Mouse (Mus musculus) heart, postnatal 36 days (tissue): ENCODE measurements around the gene Slc6a16. TPM values are rescaled to one million over a fixed set of nuclear protein-coding genes. Genes with fewer than 3 reads are reported as not detected.

ENCODE experiments used
- DNase-seq, 2 experiments: peaks; one replicate each; pipeline ENCODE4 v3.0.0; 2021 to 2022
- intact Hi-C: fragments of 180-260 bp; cut with DNase I; formaldehyde crosslinking; loops from one replicate; pipeline ENCODE4 v1.15.1; 2025
- total RNA-seq, 2 experiments: library from RNA; stranded (reverse); gene quantifications; 2 replicates each; pipeline ENCODE4 v1.2.3; 2021

Gene Slc6a16
- total RNA-seq, 2 experiments from 2014 or later, result not detected

DNA sequence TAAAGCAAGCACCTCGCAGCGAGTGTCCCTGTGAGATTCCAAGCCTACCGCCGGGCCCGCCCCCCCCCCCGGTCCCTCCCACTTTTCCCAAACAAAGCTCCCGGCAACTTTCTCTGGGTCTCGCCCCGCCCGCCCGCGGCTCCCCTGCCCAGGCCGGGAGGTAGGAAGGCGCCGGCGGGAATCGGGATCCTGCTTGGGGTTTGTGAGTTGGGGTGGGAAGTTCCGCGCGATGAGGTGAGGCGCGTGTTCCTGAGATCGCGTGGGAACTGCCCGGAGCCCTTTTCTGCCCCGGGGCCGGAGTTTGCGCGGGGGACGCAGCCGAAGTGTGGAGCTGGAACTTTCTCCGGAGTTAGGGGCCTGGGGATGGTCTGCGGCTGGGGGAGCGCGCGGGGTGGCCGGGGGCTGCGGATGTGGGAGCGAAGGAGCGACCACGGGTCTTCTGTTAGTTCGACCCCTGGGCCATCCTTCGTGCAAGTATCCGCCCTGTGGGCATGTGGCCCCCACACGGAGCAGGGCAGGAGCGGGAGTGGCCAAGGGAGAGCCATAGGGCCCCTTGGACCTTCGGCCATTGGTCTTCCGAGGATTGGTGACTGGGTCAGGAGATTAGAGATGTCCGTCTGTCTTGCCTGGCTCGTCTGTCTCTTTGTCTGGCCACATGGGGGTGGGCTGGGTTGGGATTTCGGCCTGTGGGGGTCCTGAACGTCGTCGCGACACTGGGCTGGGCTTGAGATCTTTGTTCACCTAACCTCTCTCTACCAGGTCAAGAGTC lies 25.0 kb upstream of the Slc6a16 start, which contains the start of gene Tead2:
Gene Tead2 (plus strand): TSS at position 81 of the 769 bp plus-strand sequence.
- intact Hi-C loops, result no loop called here
- peak; percentile 51 to 62 for DNase-seq

DNA sequence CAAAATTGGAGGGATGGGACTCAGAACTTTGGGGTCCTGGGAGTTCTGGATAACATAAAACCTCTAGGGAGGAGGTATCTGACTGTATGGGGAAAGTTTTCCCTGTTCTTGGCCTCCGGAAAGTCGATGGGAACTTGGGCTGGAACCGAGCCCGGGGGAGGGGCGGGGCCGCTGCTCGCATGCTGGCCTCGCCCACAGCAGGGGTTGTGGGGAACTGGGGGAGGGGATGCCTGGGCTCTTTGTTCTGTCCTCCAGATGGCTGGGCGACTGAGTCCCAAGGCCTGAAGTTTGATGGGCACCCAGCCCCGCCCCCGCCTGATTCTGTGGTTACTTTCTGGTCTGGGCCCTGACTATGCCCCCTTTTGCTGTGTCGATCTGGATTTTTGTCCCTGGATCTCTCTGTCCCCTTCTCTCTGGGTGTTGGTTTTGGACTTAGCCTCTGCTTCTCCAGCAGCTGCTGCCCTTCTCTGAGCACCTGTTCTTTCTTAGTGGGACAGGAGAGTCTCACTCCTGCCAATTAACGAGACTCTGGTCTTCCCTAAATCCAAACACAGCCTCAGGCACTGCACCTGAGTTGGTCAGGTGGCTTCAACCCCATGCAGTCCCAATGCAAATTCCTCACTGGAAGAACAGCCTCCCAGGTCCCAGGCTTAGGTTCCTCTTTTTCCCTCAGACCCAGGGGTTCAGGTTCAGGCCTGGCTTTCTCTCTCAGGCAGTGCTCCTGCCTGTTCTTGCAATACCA lies 24.3 kb upstream of the Slc6a16 start:
- DNase-seq, result peak; percentile 69 to 74
- intact Hi-C loops, result no loop called here

DNA sequence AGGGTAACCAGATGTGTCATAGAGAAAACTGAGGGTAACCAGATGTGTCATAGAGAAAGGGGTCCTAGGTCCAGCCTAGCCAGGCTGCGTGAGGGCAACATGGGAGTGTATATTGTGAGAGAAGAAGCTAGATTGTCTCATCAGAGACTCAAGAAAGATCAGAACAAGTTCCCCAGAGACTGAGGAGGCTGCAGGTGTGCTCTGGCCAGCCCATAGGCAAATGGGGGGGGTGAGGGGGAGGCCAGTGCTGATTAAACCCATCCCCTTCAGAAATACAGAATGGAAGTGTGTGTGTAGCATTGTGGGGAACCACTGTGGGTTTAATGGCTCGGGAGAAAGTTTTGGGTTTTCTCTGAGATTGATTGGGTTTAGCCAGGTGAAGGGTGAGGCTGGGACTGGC lies 19.2 kb upstream of the Slc6a16 start:
- no peak for DNase-seq
- intact Hi-C loops, result no loop called here

DNA sequence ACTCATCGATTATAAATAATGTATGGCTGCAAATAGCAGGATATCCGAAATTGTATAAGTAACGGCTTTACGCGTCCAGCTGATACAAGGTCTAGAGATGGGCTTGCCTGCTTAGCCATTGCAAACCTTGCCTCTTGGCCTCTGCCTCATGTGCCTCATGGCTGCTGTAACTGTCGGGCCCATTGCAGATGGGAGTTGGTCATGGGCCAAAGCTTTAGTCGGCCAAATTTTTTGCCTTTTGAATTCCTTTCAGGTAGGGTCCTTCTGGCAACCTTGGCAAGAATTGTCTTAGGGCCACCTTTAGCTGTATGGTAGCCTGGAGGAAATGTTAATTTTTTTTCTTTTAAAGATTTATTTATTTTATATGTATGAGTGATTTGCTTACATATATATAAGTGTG lies 16.1 kb upstream of the Slc6a16 start:
- intact Hi-C loops, result no loop called here
- DNase-seq, result no peak

DNA sequence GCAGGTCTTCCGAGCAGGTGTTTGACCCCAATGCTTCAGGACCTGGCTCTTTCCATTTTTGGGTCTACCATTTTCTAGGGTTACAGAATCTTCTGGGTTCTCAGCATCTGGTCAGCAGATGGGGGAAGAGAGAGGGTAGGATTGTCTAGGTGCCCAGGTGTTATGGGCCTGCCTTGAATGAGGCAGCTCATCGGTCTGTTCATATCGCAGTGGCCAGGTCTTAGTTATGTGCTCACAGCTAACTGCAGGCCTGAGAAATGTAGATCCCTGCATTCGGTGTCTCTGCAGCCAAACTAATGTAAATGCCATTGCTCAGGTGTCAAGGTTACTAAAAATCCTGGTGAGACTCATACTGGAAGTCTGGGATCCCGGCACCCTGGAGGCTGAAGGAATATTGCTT lies 14.5 kb upstream of the Slc6a16 start:
- intact Hi-C loops, result no loop called here
- no peak for DNase-seq

DNA sequence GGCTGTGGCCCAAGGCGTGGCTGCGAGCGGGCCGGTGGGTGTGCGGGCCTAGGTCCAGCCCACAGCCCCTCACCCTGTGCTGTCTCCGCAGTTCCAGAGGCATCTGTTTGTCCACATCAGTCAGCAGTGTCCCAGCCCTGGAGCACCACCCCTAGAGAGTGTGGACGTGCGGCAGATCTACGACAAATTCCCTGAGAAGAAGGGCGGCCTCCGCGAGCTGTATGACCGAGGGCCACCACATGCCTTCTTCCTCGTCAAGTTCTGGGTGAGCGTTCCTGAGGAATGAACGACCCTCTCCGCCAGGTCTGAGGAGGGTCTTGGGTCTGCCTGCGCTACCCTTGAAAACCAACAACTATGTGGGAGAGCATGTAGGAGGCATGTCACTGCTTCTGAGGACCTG lies 12.3 kb upstream of the Slc6a16 start:
- intact Hi-C loops, result no loop called here
- no peak for DNase-seq

DNA sequence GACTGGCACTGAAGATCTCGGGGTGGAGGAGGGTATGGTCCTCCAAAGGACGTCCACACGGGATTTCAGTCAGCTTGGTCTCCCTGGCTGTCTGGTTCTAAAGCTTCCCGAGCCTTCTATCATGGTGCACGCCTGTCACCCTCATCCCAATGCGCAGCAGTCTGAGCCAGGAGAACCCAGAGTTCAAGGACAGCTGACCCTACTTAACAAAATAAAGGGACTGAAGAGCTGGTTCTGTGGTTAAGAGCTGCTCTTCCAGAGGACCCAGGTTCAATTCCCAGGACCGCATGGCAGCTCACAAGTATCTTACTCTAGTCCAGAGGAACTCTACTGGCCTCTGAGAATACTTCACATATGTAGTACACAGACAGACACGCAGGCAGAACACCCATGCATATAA lies 11.8 kb upstream of the Slc6a16 start:
- intact Hi-C loops, result no loop called here
- no peak for DNase-seq

DNA sequence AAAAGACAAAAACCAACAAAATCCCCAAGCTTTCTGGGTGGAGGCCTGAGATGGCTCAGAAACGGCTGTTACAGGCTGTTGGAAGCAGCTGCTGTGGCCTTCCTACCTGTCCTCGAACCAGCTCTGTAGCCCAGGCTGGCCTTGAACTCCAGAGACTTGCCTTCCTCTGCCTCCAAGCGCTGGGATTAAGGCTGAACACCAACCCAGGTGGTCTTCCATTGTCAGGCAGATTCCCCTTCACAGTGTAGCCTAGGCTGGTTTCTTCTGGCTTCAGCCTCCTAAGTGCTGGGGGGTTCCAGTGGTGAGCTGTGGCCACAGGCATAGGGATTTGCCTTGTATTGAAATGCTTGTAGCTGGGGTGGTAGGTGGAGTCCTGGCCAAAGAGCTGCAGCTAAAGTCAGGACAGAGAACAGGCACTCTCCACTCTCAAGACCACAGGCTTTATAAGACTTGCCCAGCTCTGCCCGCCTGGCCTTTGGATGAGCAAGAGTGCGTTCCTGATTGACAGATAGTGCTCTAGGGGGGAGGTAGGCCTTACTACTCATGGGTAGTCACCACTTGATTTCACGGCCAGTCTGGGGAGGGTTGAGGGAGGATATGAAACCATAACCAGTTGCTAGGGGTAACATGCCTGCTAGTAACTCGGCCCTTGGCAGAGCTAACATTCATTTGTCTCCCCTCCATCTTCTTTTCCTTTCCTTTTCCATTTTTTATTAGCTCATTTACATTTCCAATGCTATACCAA lies 11.3 kb upstream of the Slc6a16 start:
- intact Hi-C loops, result no loop called here
- DNase-seq, result no peak

DNA sequence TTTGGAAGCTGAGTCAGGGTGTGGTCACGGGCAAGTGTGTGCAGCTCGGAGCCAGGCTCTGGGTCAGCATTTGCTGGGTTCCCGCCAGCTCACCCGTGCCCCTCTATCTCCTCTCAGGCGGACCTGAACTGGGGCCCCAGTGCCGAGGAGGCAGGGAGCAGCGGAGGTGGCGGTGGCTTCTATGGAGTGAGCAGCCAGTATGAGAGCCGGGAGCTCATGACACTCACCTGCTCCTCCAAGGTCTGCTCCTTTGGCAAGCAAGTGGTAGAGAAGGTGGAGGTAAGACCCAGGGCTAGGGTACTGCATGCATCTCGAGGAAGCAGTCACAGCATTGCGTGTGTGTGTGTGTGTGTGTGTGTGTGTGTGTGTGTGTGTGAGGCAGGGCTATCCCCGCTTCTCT lies 9.7 kb upstream of the Slc6a16 start:
- no peak for DNase-seq
- intact Hi-C loops, result no loop called here

DNA sequence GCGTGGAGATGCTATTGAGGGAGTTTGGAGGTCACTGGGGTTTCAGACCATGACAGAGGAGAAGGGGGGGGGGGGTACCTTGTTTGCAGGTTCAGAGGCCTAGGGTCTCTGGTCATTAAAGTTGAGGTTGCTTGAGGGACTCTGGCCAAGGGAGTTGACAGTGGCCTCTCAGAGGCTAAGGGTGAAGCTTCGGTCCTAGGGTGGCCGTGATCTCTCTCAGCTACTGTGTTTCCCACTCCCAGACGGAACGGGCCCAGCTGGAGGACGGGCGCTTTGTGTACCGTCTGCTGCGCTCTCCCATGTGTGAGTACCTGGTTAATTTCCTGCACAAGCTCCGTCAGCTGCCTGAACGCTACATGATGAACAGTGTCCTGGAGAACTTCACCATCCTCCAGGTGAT lies 8.9 kb upstream of the Slc6a16 start:
- no peak for DNase-seq
- intact Hi-C loops, result no loop called here

DNA sequence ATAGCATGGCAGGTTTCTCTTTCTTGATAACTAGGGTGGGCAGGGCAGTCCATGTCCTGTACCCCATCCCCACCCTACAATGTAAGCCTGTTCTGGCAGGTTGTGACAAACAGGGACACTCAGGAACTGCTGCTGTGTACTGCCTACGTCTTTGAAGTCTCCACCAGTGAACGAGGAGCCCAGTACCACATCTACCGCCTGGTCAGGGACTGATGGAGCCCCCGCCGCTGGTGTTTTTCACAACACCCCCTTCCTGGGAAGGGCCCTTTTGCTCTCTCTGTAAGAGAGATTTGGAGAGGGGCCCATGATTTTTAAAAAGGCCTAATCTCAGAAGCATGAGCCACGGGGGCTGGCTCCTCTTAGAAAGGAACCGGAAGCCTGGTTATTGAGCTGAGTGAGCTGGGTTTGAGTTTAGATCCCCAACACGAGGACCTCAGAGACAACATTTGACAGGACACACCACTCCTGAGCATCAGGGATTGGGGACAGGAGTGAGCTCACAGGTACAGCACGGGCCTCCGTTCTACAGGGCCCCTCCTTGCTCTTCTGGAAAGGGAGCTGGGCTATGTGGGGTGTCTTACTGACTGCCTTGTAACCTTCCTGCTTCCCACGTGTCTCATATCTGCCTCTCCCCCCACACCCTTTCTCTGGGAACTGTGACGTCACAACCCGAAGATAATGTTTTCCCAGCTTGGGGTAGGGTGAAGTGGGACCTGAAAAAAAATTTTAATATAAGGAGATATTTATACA lies 8.0 kb upstream of the Slc6a16 start:
- no peak for DNase-seq
- intact Hi-C loops, result no loop called here

DNA sequence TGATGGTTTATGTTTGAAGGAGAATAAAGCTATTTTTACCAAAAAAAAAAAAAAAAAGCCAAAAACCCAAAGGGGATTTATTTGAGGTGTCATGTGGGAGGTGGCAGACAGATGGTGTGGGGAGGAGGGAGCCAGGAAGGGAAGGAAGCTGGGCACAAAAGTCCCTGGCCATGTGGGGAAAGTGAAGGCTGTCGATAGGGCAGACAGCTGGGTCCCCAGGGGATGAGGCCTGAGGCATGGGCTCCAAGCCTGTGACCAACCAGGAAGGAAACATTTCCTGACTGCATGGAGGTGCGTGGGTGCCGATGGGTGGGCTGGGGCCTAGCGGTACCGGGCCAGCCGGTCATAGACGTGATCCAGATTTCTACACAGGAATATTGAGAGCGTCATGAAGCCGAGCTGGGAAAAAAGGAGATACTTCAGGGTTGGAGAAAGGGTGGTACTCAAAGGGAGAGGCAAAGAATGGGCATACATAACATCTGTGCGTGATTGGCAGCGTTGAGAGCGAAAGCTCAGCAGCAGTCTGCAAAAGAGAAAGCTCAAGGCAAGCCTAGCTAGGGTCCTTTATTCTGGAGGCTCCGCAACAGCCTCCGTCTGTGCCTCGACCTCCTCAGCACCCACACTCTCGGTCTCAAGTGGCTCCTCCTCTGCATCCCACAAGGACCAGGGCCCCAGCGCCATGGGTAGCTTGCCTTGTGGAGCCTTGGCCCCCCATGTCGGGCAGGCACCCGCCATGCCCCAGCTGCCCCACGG lies 7.1 kb upstream of the Slc6a16 start:
- no peak for DNase-seq
- intact Hi-C loops, result no loop called here

DNA sequence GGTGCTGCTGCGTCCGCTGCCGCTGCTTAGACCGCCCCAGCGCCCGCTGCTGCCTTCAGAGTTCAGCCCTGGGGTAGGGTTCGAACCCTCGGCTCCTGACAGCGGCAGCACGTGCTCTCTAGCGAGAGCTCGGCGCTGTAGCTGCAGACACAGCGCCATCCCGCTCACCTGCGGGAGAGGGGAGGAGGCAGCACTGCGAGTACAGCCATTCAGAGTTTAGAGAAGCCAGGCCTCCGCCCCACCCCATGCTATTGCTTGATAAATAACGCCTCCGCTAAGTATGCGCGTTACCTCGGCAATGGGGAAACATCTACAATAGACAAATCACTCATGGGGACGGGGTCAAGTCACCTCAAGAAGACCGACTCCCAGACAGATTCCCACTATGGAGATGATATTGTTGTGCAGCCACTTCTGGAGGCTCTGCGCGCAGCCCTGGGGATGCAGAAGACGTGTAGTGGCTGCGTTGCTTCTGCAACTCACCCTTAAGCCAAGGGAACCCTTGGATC lies 6.5 kb upstream of the Slc6a16 start:
- intact Hi-C loops, result no loop called here
- DNase-seq, result no peak

DNA sequence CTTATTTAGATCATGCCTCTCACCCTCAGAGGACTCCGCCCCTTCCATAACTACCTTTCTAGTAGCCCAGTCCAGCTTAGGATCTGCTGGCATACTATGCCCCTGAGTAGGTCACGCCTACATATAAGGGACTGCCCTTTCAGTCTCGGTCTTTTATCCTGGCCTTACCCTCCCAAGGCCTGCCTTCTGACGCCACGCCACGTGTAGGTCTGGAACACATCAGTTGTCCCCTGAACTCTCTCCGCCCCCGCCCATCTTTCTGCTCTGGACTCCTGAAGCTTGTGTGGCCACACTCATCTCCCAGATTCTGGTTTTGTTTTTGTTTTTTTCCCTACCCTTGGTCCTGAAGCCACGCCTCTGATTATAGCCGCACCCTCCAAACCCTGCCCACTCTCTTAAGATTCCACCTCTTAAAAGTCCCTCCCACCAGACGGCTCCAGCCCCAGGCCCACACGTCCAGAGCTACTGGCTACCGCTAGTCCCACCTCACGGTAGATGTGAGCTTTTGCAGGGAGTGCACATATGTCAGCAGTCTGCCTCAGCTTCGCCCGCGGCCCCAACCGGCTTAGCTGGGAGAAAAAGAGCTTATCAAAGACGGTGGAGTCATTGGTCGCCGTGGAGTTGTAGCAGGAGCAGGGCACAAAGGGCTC lies 5.8 kb upstream of the Slc6a16 start:
- intact Hi-C loops, result no loop called here
- DNase-seq, result peak; percentile 40 to 56

DNA sequence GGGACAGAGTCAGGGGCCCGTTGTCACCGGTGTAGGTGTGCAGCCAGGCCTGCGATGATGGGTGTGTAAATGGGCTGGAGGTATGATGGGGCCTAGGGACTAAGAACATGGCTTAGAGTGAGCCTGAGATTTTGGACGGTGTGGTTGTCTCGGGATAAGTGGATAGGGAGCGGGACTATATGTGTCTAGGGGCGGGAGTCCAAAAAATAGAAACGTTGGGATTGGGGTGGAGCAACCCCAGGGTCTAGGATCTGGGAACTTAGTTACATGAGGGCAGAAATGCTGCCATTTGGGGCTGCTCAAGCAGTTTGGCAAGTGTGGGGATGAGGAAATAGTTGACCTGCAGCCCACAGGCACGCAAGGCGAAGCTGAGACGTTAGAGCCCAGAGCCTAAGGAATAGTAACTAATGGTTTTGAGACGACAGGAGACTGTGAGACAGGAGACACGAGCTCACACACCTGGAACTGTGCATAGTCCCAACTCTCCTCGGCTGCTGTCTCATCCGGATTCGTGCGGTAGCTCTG lies 5.2 kb upstream of the Slc6a16 start:
- intact Hi-C loops, result no loop called here
- DNase-seq, result peak in 1 of 2 experiments; percentile 38

DNA sequence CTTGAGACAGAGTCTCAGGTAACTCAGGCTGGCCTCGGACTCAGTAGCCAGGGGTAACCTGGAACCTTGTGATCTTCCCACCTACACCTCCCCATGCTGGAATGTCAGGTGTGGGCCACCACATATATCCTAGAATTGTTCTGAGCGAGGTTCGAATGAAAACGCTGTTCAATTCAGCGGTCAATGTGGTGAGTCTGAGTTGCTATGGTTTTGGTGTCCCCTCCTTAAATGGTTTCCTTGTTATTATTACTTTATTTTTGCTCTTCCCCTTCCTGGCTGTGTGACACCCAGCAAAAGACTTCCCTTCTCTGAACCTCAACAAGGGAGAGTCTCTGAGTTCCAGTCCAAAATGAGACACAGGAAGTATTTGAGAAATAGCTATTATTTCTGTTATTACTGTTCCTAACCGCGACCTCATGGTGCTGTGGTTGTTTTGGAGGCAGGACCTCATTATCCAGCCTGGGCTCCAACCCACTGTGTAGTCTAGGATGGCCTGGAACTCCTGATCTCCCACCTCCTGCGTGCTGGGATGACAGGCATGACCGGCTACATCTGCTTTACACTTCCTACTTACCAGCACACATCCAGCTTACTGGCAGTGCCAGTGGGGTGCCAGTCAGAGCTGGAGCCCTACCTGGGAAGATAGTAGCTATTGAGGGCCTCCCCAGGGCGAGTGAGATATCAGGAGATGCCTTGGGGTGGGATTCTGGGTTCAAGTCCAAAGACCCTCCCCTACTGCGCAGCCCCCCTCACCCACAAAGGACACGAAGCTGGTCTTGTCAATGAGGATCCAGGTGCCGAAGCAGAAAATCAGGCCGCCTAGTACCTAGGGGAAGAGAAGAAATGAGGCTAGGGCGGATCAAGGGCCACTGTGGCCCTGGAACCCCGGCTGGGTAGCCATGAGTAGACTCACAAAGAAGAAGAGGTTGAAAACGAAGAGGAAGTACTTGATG lies 2.9 kb upstream of the Slc6a16 start:
- DNase-seq, result no peak
- intact Hi-C loops, result no loop called here

DNA sequence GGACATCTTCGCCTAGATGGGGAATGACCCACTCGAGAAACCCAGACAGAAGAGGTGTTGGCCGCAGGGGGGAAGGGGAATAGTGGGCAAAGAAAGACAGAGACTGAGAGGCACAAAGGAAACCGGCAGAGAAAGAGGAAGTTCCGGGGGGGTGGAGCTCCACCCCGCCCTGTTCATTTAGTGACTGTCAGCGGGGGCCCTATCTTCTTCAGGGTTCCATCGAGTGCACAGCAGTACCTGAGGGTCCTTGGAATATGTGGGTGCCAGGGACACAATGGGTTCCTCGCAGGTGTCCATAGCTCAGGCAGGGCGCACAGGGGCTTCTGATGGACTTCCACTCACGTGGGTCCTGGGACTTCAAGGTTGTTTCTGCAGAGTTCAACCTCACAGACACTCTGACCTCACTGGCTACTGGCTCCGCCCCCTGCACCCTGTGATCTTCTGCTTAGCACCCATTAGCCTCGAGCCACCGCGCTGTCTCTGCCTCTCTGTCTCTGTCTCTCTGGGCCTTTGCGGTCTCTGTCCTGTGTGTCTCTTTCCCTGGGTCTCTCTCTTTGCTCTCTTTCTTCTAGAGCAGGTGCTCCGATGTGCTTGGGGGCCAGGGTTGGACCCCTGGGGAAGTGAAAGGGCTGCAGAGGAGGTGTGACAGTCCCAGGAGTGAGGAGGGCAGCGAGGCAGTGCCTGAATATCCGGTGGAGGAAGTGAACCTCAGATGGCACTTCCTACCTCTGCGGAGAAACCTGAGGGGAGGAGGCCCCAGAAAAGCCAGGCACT lies 2.0 kb upstream of the Slc6a16 start, which contains the start of gene Cd37:
Gene Cd37 (minus strand): TSS at position 393 of the 774 bp plus-strand sequence.
- intact Hi-C loops, result no loop called here

More for the DNA sequence above, 2.0 kb upstream of the Slc6a16 start, which contains the start of gene Cd37:
- DNase-seq, result peak in 1 of 2 experiments; percentile 29
